Mouse (Mus musculus) left cerebral cortex, postnatal 10 days (tissue): Measurements from ENCODE around the gene Pea15a. TPM values are rescaled to one million over a fixed set of nuclear protein-coding genes. Genes with fewer than 3 reads are reported as not detected.
A peak's percentile ranks its signal among the peaks of the same experiment; 100 is the strongest.

Experiments used
- DNase-seq, 2 experiments: peaks; one replicate each; pipeline ENCODE4 v3.0.0; 2021 to 2022; ENCODE audit warnings: low spot score in 2 of 2, mixed read lengths in 1 of 2; ENCODE audit errors: extremely low spot score in 1 of 2
- intact Hi-C: fragments of 180-260 bp; cut with DNase I; formaldehyde crosslinking; loops from one replicate; pipeline ENCODE4 v1.15.1; 2025
- total RNA-seq, 2 experiments: library from RNA; stranded (reverse); gene quantifications; 2 replicates each; pipeline ENCODE4 v1.2.3; 2021

Pea15a gene
- total RNA-seq, 2 experiments from 2014 or later = 368 TPM

GRCm38 (mm10) chr1:172186401-172187289, 20.0 kb downstream of the Pea15a start:
- intact Hi-C loops = no loop called here

GRCm38 (mm10) chr1:172183915-172184314, 22.7 kb downstream of the Pea15a start:
- DNase-seq = no peak
- intact Hi-C loops = no loop called here

More at GRCm38 (mm10) chr1:172186401-172187289, 20.0 kb downstream of the Pea15a start:
- no peak for DNase-seq

GRCm38 (mm10) chr1:172183056-172183455, 23.5 kb downstream of the Pea15a start:
- DNase-seq = no peak
- intact Hi-C loops = no loop called here

GRCm38 (mm10) chr1:172181777-172182176, 24.8 kb downstream of the Pea15a start:
- intact Hi-C loops = no loop called here
- DNase-seq = no peak

- no peak for DNase-seq
- intact Hi-C loops = no loop called here
These were observed 25.7 kb downstream of the Pea15a start for GRCm38 (mm10) chr1:172180881-172181280.

- intact Hi-C loops = no loop called here
These were observed 27.5 kb downstream of the Pea15a start for GRCm38 (mm10) chr1:172179102-172179501.

GRCm38 (mm10) chr1:172177791-172178190, 28.8 kb downstream of the Pea15a start:
- intact Hi-C loops = no loop called here
- DNase-seq = no peak

More at GRCm38 (mm10) chr1:172179102-172179501, 27.5 kb downstream of the Pea15a start:
- no peak for DNase-seq

- no peak for DNase-seq
- intact Hi-C loops = no loop called here
These were observed 33.4 kb downstream of the Pea15a start for GRCm38 (mm10) chr1:172173181-172173580.

GRCm38 (mm10) chr1:172172381-172172780, 34.2 kb downstream of the Pea15a start:
- DNase-seq = no peak
- intact Hi-C loops = no loop called here

GRCm38 (mm10) chr1:172169809-172170208, 36.8 kb downstream of the Pea15a start:
- no peak for DNase-seq
- intact Hi-C loops = no loop called here

GRCm38 (mm10) chr1:172167911-172168310, 38.7 kb downstream of the Pea15a start:
- no peak for DNase-seq
- intact Hi-C loops = no loop called here

GRCm38 (mm10) chr1:172162959-172163358, 43.6 kb downstream of the Pea15a start:
- intact Hi-C loops = loop anchor here (5.0 kb wide), 1 partner anchor 149 kb away; no protein-coding TSS in a partner anchor
- no peak for DNase-seq

- DNase-seq = peak in 1 of 2 experiments; percentile 28
- intact Hi-C loops = loop anchor here (5.0 kb wide), 1 partner anchor 150 kb away; no protein-coding TSS in a partner anchor
These were observed 44.6 kb downstream of the Pea15a start for GRCm38 (mm10) chr1:172162009-172162408.

- intact Hi-C loops = loop anchor here (5.0 kb wide), 1 partner anchor 152 kb away; no protein-coding TSS in a partner anchor
These were observed 46.1 kb downstream of the Pea15a start for GRCm38 (mm10) chr1:172160508-172160907.

GRCm38 (mm10) chr1:172159970-172160369, 46.6 kb downstream of the Pea15a start:
- no peak for DNase-seq
- intact Hi-C loops = loop anchor here (5.0 kb wide), 1 partner anchor 152 kb away; no protein-coding TSS in a partner anchor

More at GRCm38 (mm10) chr1:172160508-172160907, 46.1 kb downstream of the Pea15a start:
- DNase-seq = no peak

- no peak for DNase-seq
- intact Hi-C loops = no loop called here
These were observed 51.1 kb downstream of the Pea15a start for GRCm38 (mm10) chr1:172155518-172155917.

- DNase-seq = no peak
- intact Hi-C loops = no loop called here
These were observed 52.1 kb downstream of the Pea15a start for GRCm38 (mm10) chr1:172154536-172154935.

GRCm38 (mm10) chr1:172148955-172149815, 57.4 kb downstream of the Pea15a start:
- no peak for DNase-seq

More at GRCm38 (mm10) chr1:172148955-172149815, 57.4 kb downstream of the Pea15a start:
- intact Hi-C loops = loop anchor here (2.0 to 10.0 kb wide), 2 partner anchors 96 to 162 kb away; no protein-coding TSS in a partner anchor
